Mouse (Mus musculus): ENCODE data around the gene Neurod1. TPM values are rescaled to one million over a fixed set of nuclear protein-coding genes. Genes with fewer than 3 reads are reported as not detected.

Gene Neurod1
- total RNA-seq, 2 experiments from 2014 or later = not detected

- intact Hi-C loops (cut with DNase I) = no loop called here
- DNase-seq = no peak
Measured at GRCm38 (mm10) chr2:79443861-79444620, 12.5 kb downstream of the Neurod1 start.

- intact Hi-C loops (cut with DNase I) = no loop called here
- no peak for DNase-seq
Measured at GRCm38 (mm10) chr2:79443401-79443800, 13.2 kb downstream of the Neurod1 start.

GRCm38 (mm10) chr2:79442906-79443305 is 13.6 kb downstream of the Neurod1 start:
- intact Hi-C loops (cut with DNase I) = no loop called here

GRCm38 (mm10) chr2:79442227-79442626 is 14.3 kb downstream of the Neurod1 start:
- intact Hi-C loops (cut with DNase I) = no loop called here
- no peak for DNase-seq

More at GRCm38 (mm10) chr2:79442906-79443305, 13.6 kb downstream of the Neurod1 start:
- no peak for DNase-seq

GRCm38 (mm10) chr2:79430061-79430460 is 26.5 kb downstream of the Neurod1 start:
- no peak for DNase-seq
- intact Hi-C loops (cut with DNase I) = no loop called here

- intact Hi-C loops (cut with DNase I) = no loop called here
- DNase-seq = no peak
Measured at GRCm38 (mm10) chr2:79429650-79430049, 26.9 kb downstream of the Neurod1 start.

GRCm38 (mm10) chr2:79429108-79429507 is 27.4 kb downstream of the Neurod1 start:
- no peak for DNase-seq
- intact Hi-C loops (cut with DNase I) = no loop called here

- intact Hi-C loops (cut with DNase I) = no loop called here
- peak; percentile 6 to 18 for DNase-seq
Measured at GRCm38 (mm10) chr2:79428569-79429104, 27.9 kb downstream of the Neurod1 start.

- DNase-seq = no peak
- intact Hi-C loops (cut with DNase I) = no loop called here
Measured at GRCm38 (mm10) chr2:79428022-79428421, 28.5 kb downstream of the Neurod1 start.

GRCm38 (mm10) chr2:79421696-79422095 is 34.9 kb downstream of the Neurod1 start:
- DNase-seq = no peak
- intact Hi-C loops (cut with DNase I) = no loop called here

GRCm38 (mm10) chr2:79414505-79414904 is 42.0 kb downstream of the Neurod1 start:
- DNase-seq = no peak
- intact Hi-C loops (cut with DNase I) = no loop called here

- intact Hi-C loops (cut with DNase I) = no loop called here
- no peak for DNase-seq
Measured at GRCm38 (mm10) chr2:79410903-79411255, 45.7 kb downstream of the Neurod1 start.

GRCm38 (mm10) chr2:79410247-79410902 is 46.2 kb downstream of the Neurod1 start:
- no peak for DNase-seq
- intact Hi-C loops (cut with DNase I) = no loop called here

- DNase-seq = no peak
Measured at GRCm38 (mm10) chr2:79405661-79406405, 50.7 kb downstream of the Neurod1 start.

More at GRCm38 (mm10) chr2:79405661-79406405, 50.7 kb downstream of the Neurod1 start:
- intact Hi-C loops (cut with DNase I) = no loop called here

Other genes starting within 250 kb of the Neurod1 start
- 1 to 10 TPM; 2.9 to 3.8 TPM for gene Itga4, start 201.3 kb downstream of the Neurod1 start, total RNA-seq (2021)
- gene Cerkl, start within 50 bp of the Neurod1 start, total RNA-seq (2021) = 1 to 10 TPM; 1.2 to 1.5 TPM
- gene Itprid2, start 178.6 kb upstream of the Neurod1 start, total RNA-seq (2021) = 10 to 100 TPM; 27.1 to 28.4 TPM